Mouse (Mus musculus) cerebellum, adult (tissue): ENCODE results near the gene Sdad1.
A peak's percentile ranks its signal among the peaks of the same experiment; 100 is the strongest.

Experiments used
- ATAC-seq: cut with Nextera tagmentation; 2 replicates; pipeline ENCODE4 v1.9.2; 2017; ENCODE audit warnings: mild to moderate bottlenecking, moderate library complexity, mixed read lengths; ENCODE audit not compliant: insufficient number of reproducible peaks, low FRiP score, low TSS enrichment

Gene Sdad1

GRCm38 (mm10) chr5:92313776-92314175, 3.5 kb upstream of the Sdad1 start:
- no peak for ATAC-seq

- ATAC-seq = no peak
Observed at GRCm38 (mm10) chr5:92312046-92312715, 1.9 kb upstream of the Sdad1 start.

- no peak for ATAC-seq
Observed at GRCm38 (mm10) chr5:92304291-92304690, 6.0 kb downstream of the Sdad1 start.

GRCm38 (mm10) chr5:92302149-92302840, 8.0 kb downstream of the Sdad1 start:
- ATAC-seq = no peak

GRCm38 (mm10) chr5:92294525-92294924, 15.8 kb downstream of the Sdad1 start:
- no peak for ATAC-seq

GRCm38 (mm10) chr5:92291652-92292414, 18.4 kb downstream of the Sdad1 start:
- no peak for ATAC-seq

GRCm38 (mm10) chr5:92287840-92288239, 22.4 kb downstream of the Sdad1 start:
- no peak for ATAC-seq

- no peak for ATAC-seq
Observed at GRCm38 (mm10) chr5:92283107-92283506, 27.2 kb downstream of the Sdad1 start.

GRCm38 (mm10) chr5:92282571-92282970, 27.7 kb downstream of the Sdad1 start:
- no peak for ATAC-seq

GRCm38 (mm10) chr5:92278942-92279537, 31.2 kb downstream of the Sdad1 start:
- no peak for ATAC-seq

- ATAC-seq = peak; percentile 94
Observed at GRCm38 (mm10) chr5:92277437-92278394, 32.6 kb downstream of the Sdad1 start, which contains the start of gene Naaa. TSS of gene Naaa (minus strand) at chr5:92278170.

- no peak for ATAC-seq
Observed at GRCm38 (mm10) chr5:92270496-92270895, 39.8 kb downstream of the Sdad1 start.

- peak; percentile 56 for ATAC-seq
Observed at GRCm38 (mm10) chr5:92263761-92264359, 46.4 kb downstream of the Sdad1 start.

GRCm38 (mm10) chr5:92262646-92263045, 47.6 kb downstream of the Sdad1 start:
- ATAC-seq = no peak

- ATAC-seq = no peak
Observed at GRCm38 (mm10) chr5:92256218-92256617, 54.1 kb downstream of the Sdad1 start, which contains the start of gene Ppef2. TSS of gene Ppef2 (minus strand) at chr5:92256278.

GRCm38 (mm10) chr5:92254476-92254875, 55.8 kb downstream of the Sdad1 start:
- 0 out of 2 replicates have a peak, but pooled peaks have one; percentile 20 for ATAC-seq

- ATAC-seq = no peak
Observed at GRCm38 (mm10) chr5:92252797-92253343, 57.4 kb downstream of the Sdad1 start.

GRCm38 (mm10) chr5:92252031-92252430, 58.2 kb downstream of the Sdad1 start:
- no peak for ATAC-seq

- ATAC-seq = no peak
Observed at GRCm38 (mm10) chr5:92248614-92249013, 61.7 kb downstream of the Sdad1 start.
